Mouse (Mus musculus) midbrain, postnatal 0 days (tissue): Measurements from ENCODE around the gene Fam234a. TPM values are rescaled to one million over a fixed set of nuclear protein-coding genes. Genes with fewer than 3 reads are reported as not detected.

Experiments
- ATAC-seq: fragments of 200-750 bp; cut with Nextera tagmentation; 2 replicates; pipeline ENCODE4 v1.8.0; 2017; ENCODE audit warnings: moderate number of reproducible peaks, mild to moderate bottlenecking, moderate TSS enrichment, moderate library complexity; ENCODE audit not compliant: low FRiP score
- DNase-seq: peaks from one replicate; pipeline ENCODE4 v3.0.0-alpha.2; 2015; ENCODE audit warnings: low spot score
- H3K27ac ChIP-seq: fragments of 300-500 bp; sonication (generic); 2 replicates; pipeline ENCODE4 v1.5.1; 2014; ENCODE audit warnings: low read depth, mild to moderate bottlenecking, low read length, mixed read lengths
- H3K27me3 ChIP-seq: fragments of 300-500 bp; sonication (generic); 2 replicates; pipeline ENCODE4 v1.6.1; 2014; ENCODE audit warnings: low read length, control low read depth, mixed read lengths; ENCODE audit not compliant: insufficient read depth
- H3K36me3 ChIP-seq: fragments of 300-500 bp; sonication (generic); 2 replicates; pipeline ENCODE4 v1.6.1; 2014; ENCODE audit warnings: low read length, control low read depth, mixed read lengths; ENCODE audit not compliant: insufficient read depth
- H3K4me1 ChIP-seq: fragments of 300-500 bp; sonication (generic); 2 replicates; pipeline ENCODE4 v1.6.1; 2014; ENCODE audit warnings: mild to moderate bottlenecking, control low read depth, antibody characterized with exemption, low read length, mixed read lengths; ENCODE audit not compliant: insufficient read depth
- H3K4me2 ChIP-seq: fragments of 300-500 bp; sonication (generic); 2 replicates; pipeline ENCODE4 v1.6.1; 2014; ENCODE audit warnings: low read depth, mild to moderate bottlenecking, low read length, mixed read lengths; ENCODE audit not compliant: poor library complexity, severe bottlenecking
- H3K4me3 ChIP-seq: fragments of 300-500 bp; sonication (generic); 2 replicates; pipeline ENCODE4 v1.5.1; 2014; ENCODE audit warnings: low read depth, mild to moderate bottlenecking, low read length, moderate library complexity
- H3K9ac ChIP-seq: fragments of 300-500 bp; sonication (generic); replicated peaks from 2 replicates; pipeline ENCODE4 v1.6.1; 2014; ENCODE audit warnings: mild to moderate bottlenecking, low read length, moderate library complexity, mixed read lengths; ENCODE audit not compliant: poor library complexity, severe bottlenecking
- H3K9me3 ChIP-seq: fragments of 300-500 bp; sonication (generic); 2 replicates; pipeline ENCODE4 v1.6.1; 2016; ENCODE audit warnings: low read length, control low read depth
- CTCF ChIP-seq: IDR thresholded peaks from 2 replicates; pipeline ENCODE4 v1.5.1; 2016; ENCODE audit warnings: antibody characterized with exemption, mild to moderate bottlenecking
- WGBS: fragments of 180-500 bp; shearing (Covaris S2); extraction: QIAGEN DNeasy Blood & Tissue Kit; methylation state at CpG from one replicate; pipeline ENCODE4 v1.1.7; 2014; 5-methylcytosine and 5-hydroxymethylcytosine counted together
- polyA plus RNA-seq: library from polyadenylated mRNA; unstranded; fragments of >200 nt; fragmentation: Nextera tagmentation; extraction: Ambion mirVana; gene quantifications from 2 replicates; pipeline ENCODE4 v1.2.1, GENCODE M21; 2015
- total RNA-seq: library from RNA; depleted of rRNA; stranded (reverse); fragments of >200 nt; gene quantifications from 2 replicates; pipeline ENCODE4 v1.2.3, GENCODE M21; 2014

Fam234a gene
- total and polyA plus RNA-seq, 2 experiments from 2014 or later = 31.5 to 32.4 TPM

GRCm38 (mm10) chr17:26235077-26235815 lies 8.8 kb downstream of the Fam234a start:
- DNase-seq = no peak
- WGBS = 54% methylated on average over 13 of the region's 13 CpGs
- H3K27ac ChIP-seq = 0 out of 2 replicates have a peak overlapping the region, but pooled peaks have one; percentile 43

GRCm38 (mm10) chr17:26234386-26234785 lies 9.7 kb downstream of the Fam234a start:
- no peak overlapping the region for H3K9ac ChIP-seq
- DNase-seq (no peak), ATAC-seq (no peak)
- no peak overlapping the region for H3K4me2 ChIP-seq
- no peaks in the 10 kb centered on the region for H3K9me3 ChIP-seq
- no peaks in the 10 kb centered on the region for H3K36me3 ChIP-seq
- no peak overlapping the region for H3K27ac ChIP-seq
- 85% methylated on average over 8 of the region's 8 CpGs for WGBS
- H3K4me3 ChIP-seq = no peak overlapping the region
- TF ChIP-seq CTCF = no peak
- H3K27me3 ChIP-seq = no peaks in the 10 kb centered on the region
- H3K4me1 ChIP-seq = no peaks in the 10 kb centered on the region

More at GRCm38 (mm10) chr17:26235077-26235815, 8.8 kb downstream of the Fam234a start:
- TF ChIP-seq CTCF = no peak
- no peaks in the 10 kb centered on the region for H3K9me3 ChIP-seq
- no peak overlapping the region for H3K9ac ChIP-seq
- no peak overlapping the region for H3K4me3 ChIP-seq
- no peaks in the 10 kb centered on the region for H3K36me3 ChIP-seq
- ATAC-seq = no peak
- H3K4me2 ChIP-seq = no peak overlapping the region
- no peaks in the 10 kb centered on the region for H3K4me1 ChIP-seq
- no peaks in the 10 kb centered on the region for H3K27me3 ChIP-seq

GRCm38 (mm10) chr17:26232863-26233262 lies 11.2 kb downstream of the Fam234a start:
- no peak overlapping the region for H3K4me3 ChIP-seq
- no peak overlapping the region for H3K27ac ChIP-seq
- H3K4me1 ChIP-seq = no peaks in the 10 kb centered on the region
- no peaks in the 10 kb centered on the region for H3K36me3 ChIP-seq
- H3K4me2 ChIP-seq = no peak overlapping the region
- no peaks in the 10 kb centered on the region for H3K9me3 ChIP-seq
- ATAC-seq (no peak), DNase-seq (no peak)
- TF ChIP-seq CTCF = peak; percentile 28; the same call in 1 of the 2 replicates
- H3K9ac ChIP-seq = no peak overlapping the region
- WGBS = 77% methylated on average over 8 of the region's 8 CpGs
- no peaks in the 10 kb centered on the region for H3K27me3 ChIP-seq

GRCm38 (mm10) chr17:26231156-26231555 lies 12.9 kb downstream of the Fam234a start:
- 77% methylated on average over 5 of the region's 5 CpGs for WGBS

GRCm38 (mm10) chr17:26229776-26230175 lies 14.3 kb downstream of the Fam234a start:
- Histone ChIP-seq H3K4me3 (no peak overlapping the region), H3K27ac (no peak overlapping the region), H3K36me3 (no peaks in the 10 kb centered on the region), H3K4me1 (no peaks in the 10 kb centered on the region), H3K9me3 (no peaks in the 10 kb centered on the region), H3K4me2 (no peak overlapping the region), H3K27me3 (no peaks in the 10 kb centered on the region), H3K9ac (no peak overlapping the region)
- no peak for TF ChIP-seq CTCF
- ATAC-seq = no peak
- DNase-seq = no peak
- 91% methylated on average over 5 of the region's 5 CpGs for WGBS

More at GRCm38 (mm10) chr17:26231156-26231555, 12.9 kb downstream of the Fam234a start:
- Histone ChIP-seq H3K27me3 (no peaks in the 10 kb centered on the region), H3K9me3 (no peaks in the 10 kb centered on the region), H3K4me3 (no peak overlapping the region), H3K27ac (no peak overlapping the region), H3K4me2 (no peak overlapping the region), H3K36me3 (no peaks in the 10 kb centered on the region), H3K9ac (no peak overlapping the region), H3K4me1 (no peaks in the 10 kb centered on the region)
- DNase-seq (no peak), ATAC-seq (no peak)
- TF ChIP-seq CTCF = no peak

- DNase-seq (no peak), ATAC-seq (no peak)
- Histone ChIP-seq H3K9ac (no peak overlapping the region), H3K27me3 (no peaks in the 10 kb centered on the region), H3K27ac (no peak overlapping the region), H3K9me3 (no peaks in the 10 kb centered on the region), H3K4me3 (no peak overlapping the region), H3K4me2 (no peak overlapping the region), H3K4me1 (no peaks in the 10 kb centered on the region), H3K36me3 (no peaks in the 10 kb centered on the region)
- no peak for TF ChIP-seq CTCF
- 84% methylated on average over 12 of the region's 12 CpGs for WGBS
Measured at GRCm38 (mm10) chr17:26225150-26225549, 18.9 kb downstream of the Fam234a start.
